Mouse (Mus musculus): ENCODE results near the gene Nutf2-ps1. TPM values are rescaled to one million over a fixed set of nuclear protein-coding genes. Genes with fewer than 3 reads are reported as not detected.

Nutf2-ps1 gene
- polyA plus RNA-seq, 1 experiment = 48.9 TPM

GRCm38 (mm10) chr19:53554981-53555616 lies 33.8 kb downstream of the Nutf2-ps1 start:
- peak overlapping the region; percentile 25 for H3K27ac ChIP-seq (ENCODE audit: insufficient read depth, low read depth, low read length)
- H3K4me1 ChIP-seq (ENCODE audit: control insufficient read depth, insufficient read depth, insufficient read length, low read length) = peaks cover 12% of the 10 kb centered on the region
- no peak for TF ChIP-seq CTCF (IDR thresholded peaks at IDR 0.05; ENCODE audit: extremely low read depth, insufficient read length, insufficient replicate concordance, low read depth, low read length)
- TF ChIP-seq POLR2A (IDR thresholded peaks at IDR 0.05; ENCODE audit: low read depth, low read length) = no peak
- H3K27me3 ChIP-seq (ENCODE audit: control insufficient read depth, insufficient read depth, low read length) = no peaks in the 10 kb centered on the region
- 78% methylated on average over 5 of the region's 5 CpGs for WGBS
- no peaks in the 10 kb centered on the region for H3K36me3 ChIP-seq (ENCODE audit: control insufficient read depth, insufficient read depth, low read length)
- no peak overlapping the region for H3K4me3 ChIP-seq (ENCODE audit: low read depth, low read length)

GRCm38 (mm10) chr19:53554402-53554801 lies 34.5 kb downstream of the Nutf2-ps1 start:
- H3K36me3 ChIP-seq (ENCODE audit: control insufficient read depth, insufficient read depth, low read length) = no peaks in the 10 kb centered on the region
- TF ChIP-seq CTCF (IDR thresholded peaks at IDR 0.05; ENCODE audit: extremely low read depth, insufficient read length, insufficient replicate concordance, low read depth, low read length) = no peak
- no peak for TF ChIP-seq POLR2A (IDR thresholded peaks at IDR 0.05; ENCODE audit: low read depth, low read length)
- 32% methylated on average over 11 of the region's 11 CpGs for WGBS
- H3K4me3 ChIP-seq (ENCODE audit: low read depth, low read length) = no peak overlapping the region
- peak overlapping the region; percentile 25 for H3K27ac ChIP-seq (ENCODE audit: insufficient read depth, low read depth, low read length)
- H3K27me3 ChIP-seq (ENCODE audit: control insufficient read depth, insufficient read depth, low read length) = no peaks in the 10 kb centered on the region
- H3K4me1 ChIP-seq (ENCODE audit: control insufficient read depth, insufficient read depth, insufficient read length, low read length) = peaks cover 12% of the 10 kb centered on the region

DNA sequence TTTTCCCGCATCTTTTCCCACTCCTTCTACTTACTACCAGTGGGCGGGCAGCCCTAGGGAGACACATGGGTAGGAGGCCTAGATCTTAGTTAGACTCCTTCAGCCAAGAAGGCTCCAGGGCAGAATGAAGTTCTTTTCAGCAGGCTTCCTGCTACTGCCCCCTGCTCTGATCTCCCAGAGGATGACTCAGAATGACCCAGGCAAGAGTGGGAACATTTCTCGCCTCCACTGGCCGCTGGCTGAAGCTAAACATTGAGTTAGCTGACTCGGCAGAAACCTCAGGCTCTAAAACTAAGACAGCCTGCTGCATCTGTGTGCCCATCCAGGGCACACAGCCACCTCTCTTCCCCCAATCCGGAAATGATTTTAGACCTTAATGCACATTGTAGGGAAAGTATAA lies 36.1 kb downstream of the Nutf2-ps1 start:
- 76% methylated on average over 6 of the region's 6 CpGs for WGBS
- Histone ChIP-seq H3K4me1 (ENCODE audit: control insufficient read depth, insufficient read depth, insufficient read length, low read length) (peaks cover 12% of the 10 kb centered on the region), H3K36me3 (ENCODE audit: control insufficient read depth, insufficient read depth, low read length) (no peaks in the 10 kb centered on the region), H3K27me3 (ENCODE audit: control insufficient read depth, insufficient read depth, low read length) (no peaks in the 10 kb centered on the region), H3K4me3 (ENCODE audit: low read depth, low read length) (no peak overlapping the region), H3K27ac (ENCODE audit: insufficient read depth, low read depth, low read length) (no peak overlapping the region)
- TF ChIP-seq CTCF (IDR thresholded peaks at IDR 0.05; ENCODE audit: extremely low read depth, insufficient read length, insufficient replicate concordance, low read depth, low read length) (no peak), POLR2A (IDR thresholded peaks at IDR 0.05; ENCODE audit: low read depth, low read length) (no peak)

DNA sequence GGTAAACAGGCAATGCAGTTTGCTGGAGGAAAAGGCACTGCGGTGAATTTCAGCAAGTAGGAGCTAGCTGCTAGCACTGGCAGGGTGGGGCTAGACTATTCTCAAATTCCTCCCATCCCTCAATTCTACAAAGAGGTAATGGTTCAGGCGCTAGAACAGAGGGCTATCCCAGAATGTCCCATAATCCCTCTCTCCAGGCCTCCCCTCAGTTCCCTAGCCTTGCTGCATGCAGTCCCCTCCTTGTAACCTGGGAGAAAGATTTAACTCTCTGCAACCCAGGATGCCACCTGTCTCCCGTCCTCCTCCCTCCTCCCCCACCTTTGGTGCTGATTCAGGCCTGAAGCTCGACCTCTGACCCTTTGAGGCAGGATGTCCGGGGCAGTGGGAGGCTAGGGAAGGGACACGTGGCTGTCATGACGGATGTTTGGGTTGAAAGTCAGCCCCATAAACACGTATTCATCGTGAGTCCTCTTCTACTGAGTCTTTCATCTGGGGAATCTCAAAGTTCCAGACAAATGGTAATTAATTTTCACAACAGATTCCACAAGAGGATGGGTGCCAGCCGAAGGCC lies 36.6 kb downstream of the Nutf2-ps1 start:
- H3K4me1 ChIP-seq (ENCODE audit: control insufficient read depth, insufficient read depth, insufficient read length, low read length) = peaks cover 13% of the 10 kb centered on the region
- H3K27me3 ChIP-seq (ENCODE audit: control insufficient read depth, insufficient read depth, low read length) = no peaks in the 10 kb centered on the region
- no peak overlapping the region for H3K4me3 ChIP-seq (ENCODE audit: low read depth, low read length)
- no peak overlapping the region for H3K27ac ChIP-seq (ENCODE audit: insufficient read depth, low read depth, low read length)
- WGBS = 73% methylated on average over 10 of the region's 10 CpGs
- no peaks in the 10 kb centered on the region for H3K36me3 ChIP-seq (ENCODE audit: control insufficient read depth, insufficient read depth, low read length)
- TF ChIP-seq POLR2A (IDR thresholded peaks at IDR 0.05; ENCODE audit: low read depth, low read length) = no peak
- TF ChIP-seq CTCF (IDR thresholded peaks at IDR 0.05; ENCODE audit: extremely low read depth, insufficient read length, insufficient replicate concordance, low read depth, low read length) = no peak

GRCm38 (mm10) chr19:53550972-53551371 lies 37.9 kb downstream of the Nutf2-ps1 start:
- no peaks in the 10 kb centered on the region for H3K27me3 ChIP-seq (ENCODE audit: control insufficient read depth, insufficient read depth, low read length)
- no peak overlapping the region for H3K4me3 ChIP-seq (ENCODE audit: low read depth, low read length)
- no peak overlapping the region for H3K27ac ChIP-seq (ENCODE audit: insufficient read depth, low read depth, low read length)
- no peaks in the 10 kb centered on the region for H3K36me3 ChIP-seq (ENCODE audit: control insufficient read depth, insufficient read depth, low read length)
- WGBS = 90% methylated on average over 12 of the region's 12 CpGs
- peaks cover 13% of the 10 kb centered on the region for H3K4me1 ChIP-seq (ENCODE audit: control insufficient read depth, insufficient read depth, insufficient read length, low read length)
- TF ChIP-seq CTCF (IDR thresholded peaks at IDR 0.05; ENCODE audit: extremely low read depth, insufficient read length, insufficient replicate concordance, low read depth, low read length) (no peak), POLR2A (IDR thresholded peaks at IDR 0.05; ENCODE audit: low read depth, low read length) (no peak)

GRCm38 (mm10) chr19:53547597-53547996 lies 41.3 kb downstream of the Nutf2-ps1 start:
- Histone ChIP-seq H3K27me3 (ENCODE audit: control insufficient read depth, insufficient read depth, low read length) (no peaks in the 10 kb centered on the region), H3K4me3 (ENCODE audit: low read depth, low read length) (no peak overlapping the region), H3K4me1 (ENCODE audit: control insufficient read depth, insufficient read depth, insufficient read length, low read length) (peaks cover 7% of the 10 kb centered on the region), H3K27ac (ENCODE audit: insufficient read depth, low read depth, low read length) (no peak overlapping the region), H3K36me3 (ENCODE audit: control insufficient read depth, insufficient read depth, low read length) (peaks cover under 1% of the 10 kb centered on the region; the same call in 1 of the 2 replicates)
- TF ChIP-seq POLR2A (IDR thresholded peaks at IDR 0.05; ENCODE audit: low read depth, low read length) = no peak
- no peak for TF ChIP-seq CTCF (IDR thresholded peaks at IDR 0.05; ENCODE audit: extremely low read depth, insufficient read length, insufficient replicate concordance, low read depth, low read length)
- 72% methylated on average over 8 of the region's 8 CpGs for WGBS

DNA sequence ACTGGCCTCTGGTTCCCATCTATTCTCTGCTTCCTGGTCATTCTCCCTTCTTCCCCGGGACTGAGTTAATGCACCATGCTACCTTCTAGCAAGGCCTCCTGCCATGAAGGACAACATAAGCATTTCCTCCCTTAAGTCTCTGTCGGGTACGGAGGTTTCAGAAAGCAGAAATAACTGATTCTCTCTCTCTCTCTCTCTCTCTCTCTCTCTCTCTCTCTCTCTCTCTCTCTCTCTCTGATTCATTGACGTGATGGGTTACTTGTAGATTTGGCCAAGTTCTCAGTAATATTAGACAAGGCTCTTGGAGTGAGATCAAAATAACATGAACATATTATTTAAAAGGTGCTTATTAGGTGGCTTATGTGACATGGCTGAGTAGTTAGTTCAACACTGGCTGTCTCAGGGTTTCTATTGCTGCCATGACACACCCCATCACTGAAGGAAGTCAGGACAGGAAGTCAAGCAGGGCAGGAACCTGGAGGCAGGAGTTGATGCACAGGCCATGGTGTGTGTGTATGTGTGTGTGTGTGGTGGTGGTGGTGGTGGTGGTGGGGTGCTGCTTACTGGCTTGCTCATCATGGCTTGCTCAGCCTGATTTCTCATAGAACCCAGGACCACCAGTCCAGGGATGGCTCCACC lies 43.8 kb downstream of the Nutf2-ps1 start:
- 73% methylated on average over 4 of the region's 4 CpGs for WGBS
- Histone ChIP-seq H3K27ac (ENCODE audit: insufficient read depth, low read depth, low read length) (no peak overlapping the region), H3K27me3 (ENCODE audit: control insufficient read depth, insufficient read depth, low read length) (no peaks in the 10 kb centered on the region), H3K4me1 (ENCODE audit: control insufficient read depth, insufficient read depth, insufficient read length, low read length) (peaks cover 7% of the 10 kb centered on the region), H3K4me3 (ENCODE audit: low read depth, low read length) (no peak overlapping the region), H3K36me3 (ENCODE audit: control insufficient read depth, insufficient read depth, low read length) (peaks cover 20% of the 10 kb centered on the region)
- no peak for TF ChIP-seq POLR2A (IDR thresholded peaks at IDR 0.05; ENCODE audit: low read depth, low read length)
- TF ChIP-seq CTCF (IDR thresholded peaks at IDR 0.05; ENCODE audit: extremely low read depth, insufficient read length, insufficient replicate concordance, low read depth, low read length) = no peak

Data from small intestine, adult 2 months (tissue).